Mouse (Mus musculus) heart, embryonic 15.5 days (tissue): ENCODE measurements around the gene Cptp. TPM values are rescaled to one million over a fixed set of nuclear protein-coding genes. Genes with fewer than 3 reads are reported as not detected.

ENCODE experiments used
- ATAC-seq: fragments of 200-750 bp; cut with Nextera tagmentation; replicated peaks from 2 replicates; pipeline ENCODE4 v1.8.0; 2017; ENCODE audit warnings: low read depth, moderate TSS enrichment; ENCODE audit not compliant: insufficient number of reproducible peaks, insufficient read depth, low FRiP score
- H3K27ac ChIP-seq: fragments of 300-500 bp; sonication (generic); 2 replicates; pipeline ENCODE4 v1.5.1; 2015; ENCODE audit warnings: mild to moderate bottlenecking, inconsistent platforms
- H3K27me3 ChIP-seq: fragments of 300-500 bp; sonication (generic); 2 replicates; pipeline ENCODE4 v1.6.1; 2015; ENCODE audit warnings: inconsistent platforms
- H3K36me3 ChIP-seq: fragments of 300-500 bp; sonication (generic); 2 replicates; pipeline ENCODE4 v1.6.1; 2015; ENCODE audit warnings: mild to moderate bottlenecking, inconsistent platforms
- H3K4me1 ChIP-seq: fragments of 300-500 bp; sonication (generic); replicated peaks from 2 replicates; pipeline ENCODE4 v1.6.1; 2015; ENCODE audit warnings: inconsistent platforms
- H3K4me2 ChIP-seq: fragments of 300-500 bp; sonication (generic); 2 replicates; pipeline ENCODE4 v1.6.1; 2015; ENCODE audit warnings: inconsistent platforms, mild to moderate bottlenecking, moderate library complexity
- H3K4me3 ChIP-seq: fragments of 300-500 bp; sonication (generic); 2 replicates; pipeline ENCODE4 v1.5.1; 2015; ENCODE audit warnings: mild to moderate bottlenecking, inconsistent platforms
- H3K9ac ChIP-seq: fragments of 300-500 bp; sonication (generic); 2 replicates; pipeline ENCODE4 v1.6.1; 2015; ENCODE audit warnings: mild to moderate bottlenecking, inconsistent platforms
- H3K9me3 ChIP-seq: fragments of 300-500 bp; sonication (generic); replicated peaks from 2 replicates; pipeline ENCODE4 v1.6.1; 2016; ENCODE audit warnings: inconsistent platforms
- WGBS: fragments of 180-500 bp; shearing (Covaris S2); methylation state at CpG from one replicate; pipeline ENCODE4 v1.1.7; 2015; ENCODE audit warnings: mixed read lengths; 5-methylcytosine and 5-hydroxymethylcytosine counted together
- microRNA-seq: library from miRNA; unstranded; fragments of <30 nt; microRNA quantifications from one replicate; pipeline ENCODE4, GENCODE M21; 2016
- polyA plus RNA-seq: library from polyadenylated mRNA; unstranded; fragments of >200 nt; fragmentation: Nextera tagmentation; extraction: Ambion mirVana; gene quantifications from 2 replicates; pipeline ENCODE4 v1.2.1, GENCODE M21; 2015

The Cptp gene
- polyA plus RNA-seq, 1 experiment from 2014 or later = 7.8 TPM

DNA sequence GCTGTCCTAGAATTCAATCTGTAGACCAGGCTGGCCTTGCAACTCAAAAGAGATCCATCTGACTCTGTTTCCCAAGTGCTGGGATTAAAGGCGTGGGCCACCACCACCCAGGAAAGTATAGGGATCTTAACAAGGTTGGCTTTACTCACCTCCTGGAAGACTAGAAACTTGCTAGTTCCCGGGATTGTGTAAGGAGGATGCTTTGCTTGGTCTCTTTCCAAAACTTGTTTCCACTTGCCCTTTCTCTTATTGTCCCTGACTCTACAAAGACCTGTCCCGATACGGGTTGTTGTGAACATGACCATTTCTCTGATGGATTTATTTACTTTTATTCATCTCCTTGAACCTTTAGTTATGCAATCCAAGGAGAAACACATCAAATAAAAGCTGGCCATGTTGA, 39.4 kb downstream of the Cptp start:
- WGBS = 88% methylated on average over 4 of the region's 4 CpGs
- H3K36me3 ChIP-seq = peaks cover 35% of the 10 kb centered on the region
- H3K9me3 ChIP-seq = no peaks in the 10 kb centered on the region
- no peak overlapping the region for H3K4me3 ChIP-seq
- no peak overlapping the region for H3K9ac ChIP-seq
- no peak overlapping the region for H3K27ac ChIP-seq
- peaks cover 28% of the 10 kb centered on the region for H3K4me1 ChIP-seq
- no peak for ATAC-seq
- H3K27me3 ChIP-seq = no peaks in the 10 kb centered on the region
- H3K4me2 ChIP-seq = no peak overlapping the region

DNA sequence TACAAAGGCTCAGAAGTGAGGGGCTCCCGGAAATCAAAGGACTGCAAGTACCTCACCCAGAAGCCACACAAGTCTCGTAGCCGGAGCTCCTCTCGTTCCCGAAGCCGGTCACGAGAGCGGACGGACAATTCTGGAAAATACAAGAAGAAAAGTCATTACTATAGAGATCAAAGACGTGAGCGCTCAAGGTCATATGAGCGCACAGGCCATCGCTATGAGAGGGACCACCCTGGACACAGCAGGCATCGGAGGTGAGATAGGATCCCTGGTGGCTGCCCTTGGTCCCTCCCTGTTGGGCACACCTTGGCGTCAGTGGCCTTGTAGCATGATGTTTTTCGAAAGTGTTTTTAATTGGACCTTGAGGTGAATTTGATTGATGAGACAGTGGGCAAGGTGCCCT, 45.8 kb downstream of the Cptp start:
- H3K9ac ChIP-seq = no peak overlapping the region
- ATAC-seq = no peak
- 93% methylated on average over 16 of the region's 16 CpGs for WGBS

DNA sequence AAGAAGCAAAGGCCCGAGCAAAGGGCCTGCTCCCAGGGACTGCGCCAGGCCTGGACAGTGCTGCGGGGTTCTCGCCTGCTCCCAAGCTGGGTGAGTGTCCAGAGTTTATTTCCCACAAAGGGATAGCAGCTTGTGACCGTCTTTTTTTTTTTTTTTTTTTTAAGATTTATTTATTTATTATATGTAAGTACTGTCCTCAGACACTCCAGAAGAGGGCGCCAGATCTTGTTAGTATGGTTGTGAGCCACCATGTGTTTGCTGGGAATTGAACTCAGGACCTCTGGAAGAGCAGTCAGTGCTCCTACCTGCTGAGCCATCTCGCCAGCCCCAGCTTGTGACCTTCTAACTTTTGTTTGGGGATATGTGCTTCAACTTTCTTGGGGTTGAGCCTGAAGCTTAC, 48.2 kb downstream of the Cptp start:
- Histone ChIP-seq H3K27me3 (no peaks in the 10 kb centered on the region), H3K9ac (no peak overlapping the region), H3K4me1 (no peaks in the 10 kb centered on the region), H3K27ac (no peak overlapping the region), H3K36me3 (peaks cover 94% of the 10 kb centered on the region), H3K9me3 (no peaks in the 10 kb centered on the region), H3K4me2 (no peak overlapping the region), H3K4me3 (no peak overlapping the region)
- 76% methylated on average over 7 of the region's 7 CpGs for WGBS
- ATAC-seq = no peak

More for the DNA sequence above, 45.8 kb downstream of the Cptp start:
- Histone ChIP-seq H3K36me3 (peaks cover 90% of the 10 kb centered on the region), H3K4me3 (no peak overlapping the region), H3K4me2 (no peak overlapping the region), H3K4me1 (no peaks in the 10 kb centered on the region), H3K27me3 (no peaks in the 10 kb centered on the region), H3K27ac (no peak overlapping the region), H3K9me3 (no peaks in the 10 kb centered on the region)

- H3K9ac ChIP-seq = no peak overlapping the region
- peaks cover 79% of the 10 kb centered on the region for H3K36me3 ChIP-seq
- H3K27me3 ChIP-seq = no peaks in the 10 kb centered on the region
- no peak overlapping the region for H3K4me3 ChIP-seq
- H3K4me1 ChIP-seq = peaks cover 11% of the 10 kb centered on the region
- H3K4me2 ChIP-seq = no peak overlapping the region
- ATAC-seq = no peak
- 85% methylated on average over 4 of the region's 4 CpGs for WGBS
- H3K9me3 ChIP-seq = no peaks in the 10 kb centered on the region
- no peak overlapping the region for H3K27ac ChIP-seq
Observed at GRCm38 (mm10) chr4:155817533-155817932, 51.7 kb downstream of the Cptp start.

Small RNAs within 50 kb of the gene (microRNA-seq; reads per million reads assigned to microRNA genes)
- gene Gm22991 = not detected

Other genes starting within 250 kb of the Cptp start
- 38.4 and 41.8 TPM in 2 replicates for gene Cdk11b, start 244.6 kb downstream of the Cptp start, polyA plus RNA-seq
- gene Gm10563, start 224.0 kb downstream of the Cptp start, polyA plus RNA-seq = not detected in 2 replicates
- 65.5 and 74.9 TPM in 2 replicates for gene Mmp23, start 216.1 kb downstream of the Cptp start, polyA plus RNA-seq
- gene Mib2, start 200.2 kb downstream of the Cptp start, polyA plus RNA-seq = 17.3 and 23.4 TPM in 2 replicates
- gene Fndc10, start 175.1 kb downstream of the Cptp start, polyA plus RNA-seq = 3.8 and 5.0 TPM in 2 replicates
- gene Ssu72, start 164.6 kb downstream of the Cptp start, polyA plus RNA-seq = 97.0 and 107 TPM in 2 replicates
- gene Tmem240, start 134.6 kb downstream of the Cptp start, polyA plus RNA-seq = 0.53 and 0.56 TPM in 2 replicates
- 88.9 and 108 TPM in 2 replicates for gene Atad3a, start 108.3 kb downstream of the Cptp start, polyA plus RNA-seq
- gene Vwa1, start 94.7 kb downstream of the Cptp start, polyA plus RNA-seq = 5.9 and 7.8 TPM in 2 replicates
- 1.7 and 2.0 TPM in 2 replicates for gene Tmem88b, start 83.6 kb downstream of the Cptp start, polyA plus RNA-seq
- 0.13 TPM in 1 of 2 replicates, not detected in the other for gene Ankrd65, start 79.0 kb downstream of the Cptp start, polyA plus RNA-seq
- 131 TPM in 2 replicates for gene Mrpl20, start 66.6 kb downstream of the Cptp start, polyA plus RNA-seq
- gene Ccnl2, start 57.0 kb downstream of the Cptp start, polyA plus RNA-seq = 106 and 123 TPM in 2 replicates
- 121 and 124 TPM in 2 replicates for gene Aurkaip1, start 38.2 kb downstream of the Cptp start, polyA plus RNA-seq
- gene Mxra8, start 29.8 kb downstream of the Cptp start, polyA plus RNA-seq = 72.7 and 91.4 TPM in 2 replicates
- gene Dvl1, start 22.0 kb downstream of the Cptp start, polyA plus RNA-seq = 8.1 and 12.2 TPM in 2 replicates
- 0.14 TPM in 2 replicates for gene Tas1r3, start 6.1 kb downstream of the Cptp start, polyA plus RNA-seq
- gene Ints11, start 106 bp upstream of the Cptp start, polyA plus RNA-seq = 27.3 and 41.4 TPM in 2 replicates
- 28.7 and 32.4 TPM in 2 replicates for gene Pusl1, start 22.3 kb upstream of the Cptp start, polyA plus RNA-seq
- 8.2 and 13.5 TPM in 2 replicates for gene Acap3, start 22.4 kb upstream of the Cptp start, polyA plus RNA-seq
- gene Ube2j2, start 74.4 kb upstream of the Cptp start, polyA plus RNA-seq = 71.7 and 79.0 TPM in 2 replicates
- 24.9 and 31.3 TPM in 2 replicates for gene C1qtnf12, start 92.9 kb upstream of the Cptp start, polyA plus RNA-seq
- 7.7 and 10.0 TPM in 2 replicates for gene B3galt6, start 123.2 kb upstream of the Cptp start, polyA plus RNA-seq
- 105 and 127 TPM in 2 replicates for gene Sdf4, start 123.4 kb upstream of the Cptp start, polyA plus RNA-seq
- gene Tnfrsf4, start 144.4 kb upstream of the Cptp start, polyA plus RNA-seq = 0.36 and 0.55 TPM in 2 replicates
- gene Tnfrsf18, start 156.7 kb upstream of the Cptp start, polyA plus RNA-seq = 1.9 and 2.9 TPM in 2 replicates
- gene Ttll10, start 190.0 kb upstream of the Cptp start, polyA plus RNA-seq = 0.59 and 1.1 TPM in 2 replicates
- 11.6 and 19.4 TPM in 2 replicates for gene 9430015G10Rik, start 240.5 kb upstream of the Cptp start, polyA plus RNA-seq